Mouse (Mus musculus) C3H10T1/2 (cell line): ENCODE data around the gene Ngrn. TPM values are rescaled to one million over a fixed set of nuclear protein-coding genes. Genes with fewer than 3 reads are reported as not detected.

Experiments
- polyA plus RNA-seq, 2 experiments: library from polyadenylated mRNA; unstranded; fragments of >200 nt; fragmentation: generic; extraction: Trizol; gene quantifications; one replicate each; pipeline ENCODE4 v1.2.1; 2012; ENCODE audit warnings: missing spikeins in 2 of 2

Gene Ngrn
- polyA plus RNA-seq = 10 to 100 TPM in 1 of 2 experiments, 1 to 10 TPM in 1; 8.6 to 32.7 TPM

GRCm38 (mm10) chr7:80260625-80261371 is at the start of gene Ngrn:
Ngrn (plus strand) TSS chr7:80261215.

GRCm38 (mm10) chr7:80232489-80233029 is 28.5 kb upstream of the Ngrn start, which contains the start of the genes Cib1 and Gdpgp1:
Cib1 (minus strand) TSS chr7:80232813.
Gdpgp1 (plus strand) TSS chr7:80232865.

GRCm38 (mm10) chr7:80246148-80246721 is 14.8 kb upstream of the Ngrn start, which contains the start of gene Ttll13:
Ttll13 (plus strand) TSS chr7:80246376.

GRCm38 (mm10) chr7:80268897-80269750 is 8.1 kb downstream of the Ngrn start, which contains the start of gene Vps33b:
Vps33b (plus strand) TSS chr7:80269649.

GRCm38 (mm10) chr7:80294062-80294763 is 33.2 kb downstream of the Ngrn start, which contains the start of gene Prc1:
Prc1 (plus strand) TSS chr7:80294450.

Other genes starting within 250 kb of the Ngrn start
- gene Zfp710, start 236.4 kb upstream of the Ngrn start, polyA plus RNA-seq = 1 to 10 TPM; 2.2 to 8.9 TPM
- 100 to 1,000 TPM; 125 to 228 TPM for gene Idh2, start 145.8 kb upstream of the Ngrn start, polyA plus RNA-seq
- 10 to 100 TPM in 1 of 2 experiments, 1 to 10 TPM in 1; 3.0 to 16.2 TPM for gene Sema4b, start 74.4 kb upstream of the Ngrn start, polyA plus RNA-seq
- 100 to 1,000 TPM in 1 of 2 experiments, 10 to 100 TPM in 1; 74.6 to 126 TPM for gene Cib1, start 28.4 kb upstream of the Ngrn start, polyA plus RNA-seq
- under 1 TPM; 0.25 to 0.87 TPM for gene Gdpgp1, start 28.4 kb upstream of the Ngrn start, polyA plus RNA-seq
- gene Ttll13, start 14.8 kb upstream of the Ngrn start, polyA plus RNA-seq = under 1 TPM; 0.02 to 0.85 TPM
- gene Vps33b, start 8.4 kb downstream of the Ngrn start, polyA plus RNA-seq = 1 to 10 TPM in 1 of 2 experiments, under 1 TPM in 1; 0.70 to 6.3 TPM
- 10 to 100 TPM in 1 of 2 experiments, 1 to 10 TPM in 1; 4.9 to 55.9 TPM for gene Prc1, start 33.2 kb downstream of the Ngrn start, polyA plus RNA-seq
- 1 to 10 TPM; 1.6 to 3.4 TPM for gene Rccd1, start 63.2 kb downstream of the Ngrn start, polyA plus RNA-seq
- gene Unc45a, start 79.8 kb downstream of the Ngrn start, polyA plus RNA-seq = 10 to 100 TPM; 17.4 to 26.2 TPM
- gene Hddc3, start 81.9 kb downstream of the Ngrn start, polyA plus RNA-seq = 10 to 100 TPM; 14.2 to 69.1 TPM
- gene Man2a2, start 110.2 kb downstream of the Ngrn start, polyA plus RNA-seq = 10 to 100 TPM in 1 of 2 experiments, 1 to 10 TPM in 1; 1.4 to 35.0 TPM
- gene Fes, start 126.7 kb downstream of the Ngrn start, polyA plus RNA-seq = 1 to 10 TPM in 1 of 2 experiments, under 1 TPM in 1; 0.11 to 1.1 TPM
- 10 to 100 TPM; 12.8 to 50.9 TPM for gene Furin, start 144.2 kb downstream of the Ngrn start, polyA plus RNA-seq